Mouse (Mus musculus): ENCODE measurements at regions not wholly inside any gene's neighbourhood (a gene's known extent, or its start where the extent isn't known, plus 50 kb on each side); places are given as distances from the start of the nearest gene placed in this dataset.

GRCm38 (mm10) chr11:8377301-8377700 is 287.0 kb downstream of the Tns3 start:
- DNase-seq (ENCODE audit: low spot score) = no peak

GRCm38 (mm10) chr11:8365545-8365944 is 298.8 kb downstream of the Tns3 start:
- DNase-seq (ENCODE audit: low spot score) = no peak

- no peak for DNase-seq (ENCODE audit: low spot score)
Observed at GRCm38 (mm10) chr11:8364703-8365433, 299.5 kb downstream of the Tns3 start.

GRCm38 (mm10) chr11:8344938-8345337 is 319.4 kb downstream of the Tns3 start:
- DNase-seq (ENCODE audit: low spot score) = peak; percentile 78

GRCm38 (mm10) chr11:8302347-8303188 is 361.8 kb downstream of the Tns3 start:
- DNase-seq (ENCODE audit: low spot score) = peak; percentile 48

GRCm38 (mm10) chr11:8297462-8297861 is 366.9 kb downstream of the Tns3 start:
- DNase-seq (ENCODE audit: low spot score) = no peak

- no peak for DNase-seq (ENCODE audit: low spot score)
Observed at GRCm38 (mm10) chr11:8293322-8294014, 370.9 kb downstream of the Tns3 start.

GRCm38 (mm10) chr11:8285271-8285670 is 379.1 kb downstream of the Tns3 start:
- peak; percentile 34 for DNase-seq (ENCODE audit: low spot score)

- no peak for DNase-seq (ENCODE audit: low spot score)
Observed at GRCm38 (mm10) chr11:8275203-8275602, 389.1 kb downstream of the Tns3 start.

GRCm38 (mm10) chr11:8269171-8269570 is 395.2 kb downstream of the Tns3 start:
- DNase-seq (ENCODE audit: low spot score) = no peak

GRCm38 (mm10) chr11:8254036-8254435 is 410.3 kb downstream of the Tns3 start:
- no peak for DNase-seq (ENCODE audit: low spot score)

- DNase-seq (ENCODE audit: low spot score) = peak; percentile 23
Observed at GRCm38 (mm10) chr11:8251360-8251759, 413.0 kb downstream of the Tns3 start.

- no peak for DNase-seq (ENCODE audit: low spot score)
Observed at GRCm38 (mm10) chr11:8249468-8249867, 414.9 kb downstream of the Tns3 start.

GRCm38 (mm10) chr11:8247535-8247934 is 416.8 kb downstream of the Tns3 start:
- peak; percentile 54 for DNase-seq (ENCODE audit: low spot score)

GRCm38 (mm10) chr11:8247024-8247423 is 417.3 kb downstream of the Tns3 start:
- no peak for DNase-seq (ENCODE audit: low spot score)

- DNase-seq (ENCODE audit: low spot score) = peak; percentile 17
Observed at GRCm38 (mm10) chr11:8245408-8246003, 418.8 kb downstream of the Tns3 start.

GRCm38 (mm10) chr11:8238498-8238897 is 425.8 kb downstream of the Tns3 start:
- no peak for DNase-seq (ENCODE audit: low spot score)

- DNase-seq (ENCODE audit: low spot score) = no peak
Observed at GRCm38 (mm10) chr11:8237556-8237955, 426.8 kb downstream of the Tns3 start.

- DNase-seq (ENCODE audit: low spot score) = peak; percentile 44
Observed at GRCm38 (mm10) chr11:8236056-8236455, 428.3 kb downstream of the Tns3 start.

GRCm38 (mm10) chr11:8232636-8233189 is 431.6 kb downstream of the Tns3 start:
- DNase-seq (ENCODE audit: low spot score) = no peak

- DNase-seq (ENCODE audit: low spot score) = peak; percentile 76
Observed at GRCm38 (mm10) chr11:8229787-8230186, 434.5 kb downstream of the Tns3 start.

All from lung, postnatal 25 days (tissue).